Mouse (Mus musculus) embryonic fibroblast, embryonic 13.5 days (primary cell): ENCODE measurements at regions not wholly inside any gene's neighbourhood (a gene's known extent, or its start where the extent isn't known, plus 50 kb on each side); places are given as distances from the start of the nearest gene placed in this dataset.

Experiments
- H3K27ac ChIP-seq: 2 replicates; pipeline ENCODE4 v1.5.1; 2012; ENCODE audit warnings: low read length, control low read depth, inconsistent platforms; ENCODE audit not compliant: insufficient read depth
- H3K4me1 ChIP-seq: 2 replicates; pipeline ENCODE4 v1.6.1; 2011; ENCODE audit warnings: low read length; ENCODE audit not compliant: control insufficient read depth, insufficient read depth
- H3K4me3 ChIP-seq: 2 replicates; pipeline ENCODE4 v1.5.1; 2011; ENCODE audit warnings: mild to moderate bottlenecking, control low read depth, low read length; ENCODE audit not compliant: insufficient read depth
- CTCF ChIP-seq: IDR thresholded peaks from 2 replicates; pipeline ENCODE4 v1.5.1; 2011; ENCODE audit warnings: mild to moderate bottlenecking, control low read depth, low read length, moderate library complexity, borderline replicate concordance; ENCODE audit not compliant: insufficient read depth
- POLR2A ChIP-seq: IDR thresholded peaks from 2 replicates; pipeline ENCODE4 v1.6.1; 2011; ENCODE audit warnings: low read depth, mild to moderate bottlenecking, control low read depth, low read length, moderate library complexity

DNA sequence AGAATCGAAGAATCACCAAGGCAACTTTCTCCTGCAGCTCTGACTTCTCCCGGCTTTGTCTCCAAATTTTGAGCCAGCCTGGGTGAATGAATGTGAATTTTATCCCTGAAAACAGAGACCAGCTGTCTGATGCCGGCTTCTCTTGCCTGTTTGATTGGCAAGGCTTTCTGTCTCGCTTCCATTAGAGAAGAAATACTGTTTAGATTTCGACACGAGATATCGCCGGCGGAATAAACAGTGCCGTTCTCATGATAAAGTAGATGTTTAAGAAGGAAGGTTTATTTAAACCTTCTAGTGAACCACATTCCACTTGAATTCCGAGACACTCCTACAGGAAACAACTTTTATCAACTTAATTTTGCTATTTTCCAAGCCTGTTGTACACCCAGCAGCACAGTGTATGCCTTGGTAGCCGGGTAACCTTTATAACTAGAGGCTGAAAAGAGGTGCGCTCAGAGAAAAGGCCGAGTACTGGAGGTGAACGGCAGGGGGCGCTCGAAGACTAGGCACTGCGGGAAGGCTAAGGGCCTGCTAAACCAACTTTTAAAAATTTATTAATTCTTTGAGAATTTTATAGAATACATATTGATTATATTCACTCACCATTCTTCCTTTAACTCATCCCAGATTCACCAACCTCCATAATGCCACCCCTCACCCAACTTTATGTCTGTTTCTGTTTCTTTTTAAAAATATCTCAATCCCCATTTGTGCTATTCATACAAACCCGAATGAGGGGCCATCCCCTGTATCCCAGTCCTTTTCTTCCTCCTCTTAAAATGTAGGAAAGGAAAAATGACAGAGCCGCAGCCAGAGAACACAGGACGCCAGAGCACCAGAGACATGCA lies 227.2 kb downstream of the Slc30a10 start:
- H3K4me3 ChIP-seq, result no peak overlapping the region

DNA sequence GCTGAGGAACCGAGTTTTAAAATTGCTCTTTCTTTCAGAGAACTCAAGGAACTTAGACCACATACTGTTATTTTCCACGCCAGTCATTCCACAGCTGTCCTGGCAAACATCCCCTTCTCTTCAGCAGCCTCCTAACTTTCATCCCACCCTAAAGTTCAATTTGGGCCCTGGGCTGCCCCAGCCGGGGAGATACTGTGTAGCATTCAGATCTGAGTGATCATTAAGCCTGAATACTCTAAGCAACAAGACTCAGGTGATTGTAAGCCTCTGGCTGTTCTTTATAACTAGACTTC lies 227.8 kb downstream of the Slc30a10 start:
- no peak overlapping the region for H3K27ac ChIP-seq
- H3K4me1 ChIP-seq, result no peaks in the 10 kb centered on the region
- TF ChIP-seq CTCF, result no peak
- no peak for TF ChIP-seq POLR2A
- no peak overlapping the region for H3K4me3 ChIP-seq

More for the DNA sequence above, 227.2 kb downstream of the Slc30a10 start:
- H3K4me1 ChIP-seq, result no peaks in the 10 kb centered on the region
- TF ChIP-seq CTCF (peak; percentile 79), POLR2A (no peak)
- H3K27ac ChIP-seq, result no peak overlapping the region

DNA sequence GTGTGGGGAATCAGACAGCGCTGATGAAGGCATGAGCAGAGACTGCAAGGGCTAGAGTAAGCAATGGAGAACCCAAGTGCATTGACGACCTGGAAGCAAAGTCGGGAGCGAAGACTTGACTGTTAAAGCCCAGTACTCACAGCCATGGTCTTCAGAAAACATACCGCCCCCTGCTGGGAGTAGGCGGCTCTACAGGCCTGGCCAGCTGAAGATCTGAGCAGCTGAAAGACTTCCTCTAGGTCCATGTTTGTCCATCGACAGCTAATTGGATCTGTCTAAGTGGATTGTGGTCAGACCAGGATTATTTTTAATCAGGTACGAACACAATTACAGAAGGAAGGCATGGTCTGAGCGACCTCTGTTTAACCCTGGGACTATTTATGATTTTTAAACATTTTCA lies 230.0 kb downstream of the Slc30a10 start:
- TF ChIP-seq POLR2A (no peak), CTCF (no peak)
- Histone ChIP-seq H3K27ac (no peak overlapping the region), H3K4me3 (no peak overlapping the region), H3K4me1 (no peaks in the 10 kb centered on the region)

DNA sequence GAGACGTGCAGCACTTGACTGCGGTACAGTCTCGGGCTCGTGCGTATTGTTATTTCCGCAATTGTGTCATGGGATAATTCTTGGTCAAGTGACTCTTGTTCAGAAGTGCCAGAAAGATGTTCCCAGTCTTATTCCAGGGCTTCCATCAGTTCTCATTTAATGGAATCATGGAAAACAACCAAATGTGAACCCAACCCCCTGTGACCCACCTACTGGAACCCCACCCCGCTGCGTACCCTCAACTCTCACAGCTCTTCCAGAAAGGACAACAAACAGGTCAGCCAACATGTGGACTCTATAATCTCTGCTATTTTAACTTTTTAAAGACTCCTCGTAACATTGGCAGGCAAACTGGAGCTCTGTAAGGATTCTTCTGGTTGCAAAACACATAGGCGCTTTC lies 233.9 kb downstream of the Slc30a10 start:
- no peak overlapping the region for H3K27ac ChIP-seq
- H3K4me1 ChIP-seq, result no peaks in the 10 kb centered on the region
- H3K4me3 ChIP-seq, result no peak overlapping the region
- no peak for TF ChIP-seq POLR2A
- no peak for TF ChIP-seq CTCF

DNA sequence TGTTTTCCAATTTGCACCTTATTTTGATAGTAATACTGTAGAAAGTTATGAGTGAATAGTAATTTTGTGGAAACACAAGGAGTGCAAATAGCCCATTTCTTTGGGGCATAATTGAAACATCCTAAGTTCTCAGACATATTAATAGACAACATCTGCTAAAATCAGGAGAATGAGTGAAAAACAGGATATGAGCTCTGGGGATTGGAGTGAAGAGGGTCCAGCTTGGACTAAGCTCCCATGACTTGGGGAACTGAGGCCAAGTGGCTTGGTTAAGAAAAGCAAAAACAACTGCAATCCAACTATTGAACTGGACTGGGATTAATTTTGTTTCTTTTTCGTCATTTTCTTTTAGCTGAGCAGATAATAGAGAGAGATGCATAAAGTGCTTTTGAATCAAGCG lies 240.7 kb downstream of the Slc30a10 start:
- Histone ChIP-seq H3K27ac (no peak overlapping the region), H3K4me1 (no peaks in the 10 kb centered on the region), H3K4me3 (no peak overlapping the region)
- TF ChIP-seq CTCF (no peak), POLR2A (no peak)

DNA sequence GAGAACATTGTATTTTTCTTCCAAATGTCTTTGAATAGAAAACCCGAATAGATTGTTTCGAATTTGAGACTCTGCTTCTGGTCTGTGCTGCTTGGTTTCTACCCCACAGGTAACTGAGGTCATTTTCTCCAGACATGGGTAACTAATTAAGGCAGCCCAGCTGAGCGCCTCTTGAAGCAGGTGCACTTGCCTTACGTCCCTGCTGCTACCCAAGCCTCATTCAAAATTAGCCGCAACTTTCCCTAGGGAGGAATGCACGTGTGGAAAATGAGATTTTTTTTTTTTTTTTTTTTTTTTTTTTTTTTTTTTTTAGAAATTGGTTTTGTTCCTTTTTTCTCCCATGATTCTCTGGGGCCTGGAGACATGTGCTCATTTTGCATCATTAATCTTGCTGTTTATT lies 245.1 kb downstream of the Slc30a10 start:
- TF ChIP-seq POLR2A, result no peak
- no peak overlapping the region for H3K27ac ChIP-seq

DNA sequence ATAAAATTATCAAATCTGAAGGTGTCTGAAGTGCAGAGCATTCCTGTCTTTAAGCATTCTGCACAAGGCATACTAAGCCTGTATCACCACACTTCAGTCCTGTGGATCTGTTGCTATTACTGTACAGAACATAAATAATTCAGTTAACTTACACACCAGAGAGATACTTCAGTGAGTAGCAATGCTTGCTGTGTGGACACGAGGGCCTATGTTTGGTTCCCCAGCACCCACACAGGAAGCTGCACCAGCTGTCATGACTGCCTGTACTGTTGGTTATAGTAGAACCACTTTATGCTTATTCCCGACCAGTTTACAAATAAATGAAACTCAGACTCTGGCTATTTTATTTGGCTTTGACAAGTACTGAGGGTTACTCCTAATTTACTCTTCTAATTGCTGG lies 271.7 kb downstream of the Slc30a10 start:
- Histone ChIP-seq H3K4me3 (no peak overlapping the region), H3K4me1 (no peaks in the 10 kb centered on the region), H3K27ac (no peak overlapping the region)
- no peak for TF ChIP-seq POLR2A
- TF ChIP-seq CTCF, result no peak

More for the DNA sequence above, 245.1 kb downstream of the Slc30a10 start:
- no peaks in the 10 kb centered on the region for H3K4me1 ChIP-seq
- no peak overlapping the region for H3K4me3 ChIP-seq

DNA sequence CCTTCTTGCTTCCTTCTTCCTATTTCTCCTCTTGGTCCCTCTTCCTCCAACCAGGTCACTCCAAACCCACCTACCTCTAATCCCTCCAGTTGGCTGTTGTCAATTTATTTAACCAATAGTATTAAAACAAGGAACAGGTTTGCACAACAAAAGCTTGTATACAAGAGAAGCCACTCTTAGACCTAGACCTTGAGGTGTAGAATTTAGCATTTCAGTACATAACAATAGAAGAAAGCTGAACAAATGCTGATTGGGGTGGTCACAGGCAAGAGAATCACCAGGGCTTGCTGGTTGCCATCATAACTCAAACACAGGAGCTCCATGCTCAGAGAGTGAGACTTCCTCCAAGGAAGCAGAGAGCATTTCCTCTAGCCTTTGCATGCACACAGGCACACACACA lies 272.2 kb downstream of the Slc30a10 start:
- TF ChIP-seq CTCF (no peak), POLR2A (no peak)
- H3K4me1 ChIP-seq, result no peaks in the 10 kb centered on the region
- no peak overlapping the region for H3K4me3 ChIP-seq
- H3K27ac ChIP-seq, result no peak overlapping the region

DNA sequence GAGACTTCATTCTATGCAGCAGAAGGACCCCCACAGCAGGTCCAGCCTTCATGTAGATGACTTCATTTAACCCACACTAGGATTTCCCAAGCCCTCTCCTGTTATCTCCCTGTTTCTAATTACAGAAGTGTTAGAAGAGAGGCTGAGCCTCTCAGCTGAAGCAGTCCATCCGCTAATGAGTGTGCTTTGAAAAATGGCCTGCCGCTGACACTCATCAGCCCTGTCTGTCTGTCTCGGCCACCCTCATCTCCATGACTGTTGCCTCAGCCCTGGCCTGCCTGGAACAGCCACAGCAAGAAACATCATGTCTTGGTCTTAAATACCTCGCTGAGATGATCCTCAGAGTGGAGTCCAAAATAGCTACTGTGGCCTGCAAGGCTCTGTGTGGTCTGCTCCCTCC lies 273.1 kb downstream of the Slc30a10 start:
- TF ChIP-seq POLR2A, result no peak
- Histone ChIP-seq H3K27ac (no peak overlapping the region), H3K4me3 (no peak overlapping the region), H3K4me1 (no peaks in the 10 kb centered on the region)

DNA sequence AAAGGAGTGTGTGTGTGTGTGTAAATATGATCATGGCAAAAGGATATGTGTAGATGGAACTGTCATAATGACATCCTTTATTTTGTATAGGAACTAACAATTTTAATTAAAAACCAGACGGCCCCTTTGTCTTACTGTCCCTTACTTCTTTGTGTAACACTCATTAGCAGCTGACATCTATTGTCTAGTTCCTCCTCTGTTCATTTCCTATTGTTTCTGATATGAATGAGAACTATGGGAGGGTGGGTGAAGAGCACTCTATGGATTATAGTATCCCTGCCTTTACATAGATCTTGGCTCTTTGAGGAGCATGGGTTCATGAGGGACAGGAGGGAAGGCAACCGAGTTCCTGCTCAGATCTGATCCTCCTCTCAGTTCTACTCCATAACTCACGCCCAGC lies 273.8 kb downstream of the Slc30a10 start:
- no peak for TF ChIP-seq CTCF
- TF ChIP-seq POLR2A, result no peak
- Histone ChIP-seq H3K27ac (no peak overlapping the region), H3K4me3 (no peak overlapping the region), H3K4me1 (no peaks in the 10 kb centered on the region)

DNA sequence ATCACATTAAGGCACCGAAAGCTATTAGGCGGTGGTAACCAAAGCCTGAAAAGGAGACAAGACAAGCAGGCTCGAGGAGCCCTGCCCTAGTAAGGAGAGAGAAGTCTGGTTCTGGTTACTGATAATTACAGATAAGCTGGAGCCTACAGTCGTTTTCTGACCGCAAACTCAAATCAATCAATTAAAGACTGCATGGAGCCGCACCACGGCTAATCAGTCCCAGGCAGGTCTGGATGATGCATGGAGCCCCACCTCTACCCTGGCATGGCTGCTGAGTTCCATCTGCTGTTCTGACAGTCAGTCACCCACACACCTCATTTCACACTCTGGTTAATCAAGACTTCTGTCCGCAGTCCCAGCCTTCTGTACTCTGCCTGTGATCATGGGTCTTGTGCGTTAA lies 276.4 kb downstream of the Slc30a10 start:
- no peak for TF ChIP-seq CTCF
- TF ChIP-seq POLR2A, result no peak
- no peaks in the 10 kb centered on the region for H3K4me1 ChIP-seq
- H3K4me3 ChIP-seq, result no peak overlapping the region
- H3K27ac ChIP-seq, result peak overlapping the region; percentile 63; the same call in 1 of the 2 replicates
